Mouse (Mus musculus): ENCODE results near the gene Dip2b. TPM values are rescaled to one million over a fixed set of nuclear protein-coding genes. Genes with fewer than 3 reads are reported as not detected.

The Dip2b gene
- polyA plus RNA-seq, 1 experiment, result 7.4 TPM

DNA sequence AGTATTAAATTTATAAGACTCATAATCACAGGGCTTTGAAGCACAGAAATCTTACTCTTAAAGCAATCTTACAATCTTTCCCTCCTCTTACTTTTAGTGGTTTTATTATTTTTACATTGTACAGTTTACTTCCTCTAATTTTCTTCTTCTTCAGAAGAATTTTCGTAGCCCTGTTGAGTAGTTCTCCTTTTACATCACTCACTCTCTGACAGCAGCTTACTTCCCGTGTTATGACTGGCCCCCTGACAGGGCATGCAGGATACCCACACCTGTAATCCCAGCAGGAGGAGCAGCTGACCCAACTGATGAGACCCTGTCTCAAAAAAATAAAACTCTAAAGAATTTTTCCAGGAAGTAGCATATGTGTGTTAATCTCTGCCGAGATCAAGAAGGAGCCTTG lies 114.6 kb downstream of the Dip2b start:
- Histone ChIP-seq H3K79me3 (ENCODE audit: low read depth) (no peaks in the 10 kb centered on the region), H3K4me3 (ENCODE audit: insufficient read depth, poor library complexity, severe bottlenecking) (no peak overlapping the region), H3K79me2 (ENCODE audit: control insufficient read depth, insufficient read depth) (no peaks in the 10 kb centered on the region), H3ac (ENCODE audit: control insufficient read depth, insufficient read length, low read depth) (no peak overlapping the region), H3K27me3 (ENCODE audit: control insufficient read depth, insufficient read depth, insufficient read length) (no peaks in the 10 kb centered on the region), H3K36me3 (ENCODE audit: control insufficient read depth, insufficient read depth) (peaks cover 15% of the 10 kb centered on the region)
- TF ChIP-seq CEBPB (IDR thresholded peaks at IDR 0.05; ENCODE audit: low read depth) (no peak), MYOG (IDR thresholded peaks at IDR 0.05; ENCODE audit: control insufficient read depth, extremely low read depth, insufficient read length) (no peak), MAX (IDR thresholded peaks at IDR 0.05) (no peak), FOSL1 (IDR thresholded peaks at IDR 0.05; ENCODE audit: insufficient read depth, low read length, poor library complexity, severe bottlenecking) (no peak), CTCF (IDR thresholded peaks at IDR 0.05; ENCODE audit: control insufficient read depth, insufficient read depth, insufficient read length) (no peak), USF1 (IDR thresholded peaks at IDR 0.05; ENCODE audit: low read depth) (no peak), MYOD1 (IDR thresholded peaks at IDR 0.05; ENCODE audit: control insufficient read depth, insufficient read length, low read depth) (no peak)

DNA sequence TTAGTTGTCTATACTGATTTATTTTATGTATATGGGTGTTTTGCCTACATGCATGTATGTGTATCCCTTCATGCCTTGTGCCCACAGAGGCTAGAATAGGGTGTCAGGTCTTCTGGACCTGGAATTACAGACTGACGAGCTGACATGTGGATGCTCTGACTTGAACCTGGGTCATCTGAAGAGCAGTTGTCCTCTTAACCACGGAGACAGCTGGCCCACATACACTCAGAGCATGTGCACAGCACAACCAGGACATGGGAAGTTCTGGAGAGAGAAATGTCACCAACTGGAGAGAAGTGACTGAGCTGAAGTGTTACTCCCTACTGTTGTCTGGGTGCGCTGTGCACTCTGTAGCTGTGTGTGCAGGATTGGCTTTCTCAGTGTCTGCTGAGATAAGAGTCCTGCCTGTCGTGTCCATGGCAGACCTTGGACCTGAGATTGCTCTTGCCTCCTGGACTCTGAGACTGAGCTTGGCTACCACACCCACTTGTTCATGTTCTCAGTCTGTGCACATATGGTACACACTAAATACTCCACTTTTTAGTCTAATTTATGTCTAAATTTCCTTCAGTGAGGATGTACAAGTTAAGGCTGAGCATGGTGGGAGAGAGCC lies 117.7 kb downstream of the Dip2b start:
- Histone ChIP-seq H3K79me3 (ENCODE audit: low read depth) (no peaks in the 10 kb centered on the region), H3K79me2 (ENCODE audit: control insufficient read depth, insufficient read depth) (no peaks in the 10 kb centered on the region), H3ac (ENCODE audit: control insufficient read depth, insufficient read length, low read depth) (no peak overlapping the region), H3K4me3 (ENCODE audit: insufficient read depth, poor library complexity, severe bottlenecking) (no peak overlapping the region), H3K27me3 (ENCODE audit: control insufficient read depth, insufficient read depth, insufficient read length) (no peaks in the 10 kb centered on the region), H3K36me3 (ENCODE audit: control insufficient read depth, insufficient read depth) (peaks cover 18% of the 10 kb centered on the region)
- no peak for TF ChIP-seq USF1 (IDR thresholded peaks at IDR 0.05; ENCODE audit: low read depth)
- no peak for TF ChIP-seq MYOG (IDR thresholded peaks at IDR 0.05; ENCODE audit: control insufficient read depth, extremely low read depth, insufficient read length)
- TF ChIP-seq FOSL1 (IDR thresholded peaks at IDR 0.05; ENCODE audit: insufficient read depth, low read length, poor library complexity, severe bottlenecking), result no peak
- TF ChIP-seq MAX (IDR thresholded peaks at IDR 0.05), result no peak
- no peak for TF ChIP-seq CEBPB (IDR thresholded peaks at IDR 0.05; ENCODE audit: low read depth)
- TF ChIP-seq CTCF (IDR thresholded peaks at IDR 0.05; ENCODE audit: control insufficient read depth, insufficient read depth, insufficient read length), result no peak

DNA sequence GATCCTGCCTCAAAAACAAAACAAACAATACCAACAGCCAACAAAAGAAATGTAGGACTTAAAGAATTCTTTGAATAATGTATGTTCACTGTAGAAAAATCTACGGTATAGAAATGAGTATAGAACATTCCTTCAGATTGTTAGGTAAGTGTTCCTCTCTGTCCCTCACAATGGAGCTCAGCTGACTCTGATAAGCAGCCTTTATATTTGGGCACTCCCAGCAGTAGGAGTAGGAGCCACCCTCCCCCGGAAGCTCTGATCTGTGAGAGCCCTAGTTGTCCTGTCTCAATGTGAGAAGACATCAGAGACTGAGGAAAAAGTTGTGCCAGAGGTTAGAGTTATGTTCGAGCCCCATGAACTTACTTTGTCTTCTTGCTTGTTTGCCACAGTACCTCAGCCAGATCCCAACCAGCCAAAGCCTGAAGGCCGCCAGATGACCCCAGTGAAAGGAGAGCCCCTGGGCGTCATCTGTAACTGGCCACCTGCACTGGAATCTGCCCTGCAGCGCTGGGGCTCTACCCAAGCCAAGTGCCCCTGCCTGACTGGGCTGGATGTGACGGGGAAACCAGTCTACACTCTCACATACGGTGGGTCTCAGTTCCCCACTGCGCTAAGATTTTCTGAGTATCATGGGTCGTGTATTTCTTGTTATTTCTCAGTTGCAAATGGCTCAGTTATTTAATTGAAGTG lies 118.5 kb downstream of the Dip2b start:
- H3K79me2 ChIP-seq (ENCODE audit: control insufficient read depth, insufficient read depth), result no peaks in the 10 kb centered on the region
- H3K4me3 ChIP-seq (ENCODE audit: insufficient read depth, poor library complexity, severe bottlenecking), result no peak overlapping the region
- H3K36me3 ChIP-seq (ENCODE audit: control insufficient read depth, insufficient read depth), result peaks cover 18% of the 10 kb centered on the region
- H3K27me3 ChIP-seq (ENCODE audit: control insufficient read depth, insufficient read depth, insufficient read length), result no peaks in the 10 kb centered on the region
- no peak overlapping the region for H3ac ChIP-seq (ENCODE audit: control insufficient read depth, insufficient read length, low read depth)
- no peaks in the 10 kb centered on the region for H3K79me3 ChIP-seq (ENCODE audit: low read depth)
- no peak for TF ChIP-seq CTCF (IDR thresholded peaks at IDR 0.05; ENCODE audit: control insufficient read depth, insufficient read depth, insufficient read length)
- TF ChIP-seq USF1 (IDR thresholded peaks at IDR 0.05; ENCODE audit: low read depth), result no peak
- no peak for TF ChIP-seq MYOG (IDR thresholded peaks at IDR 0.05; ENCODE audit: control insufficient read depth, extremely low read depth, insufficient read length)
- TF ChIP-seq MAX (IDR thresholded peaks at IDR 0.05), result no peak
- TF ChIP-seq MYOD1 (IDR thresholded peaks at IDR 0.05; ENCODE audit: control insufficient read depth, insufficient read length, low read depth), result no peak
- no peak for TF ChIP-seq CEBPB (IDR thresholded peaks at IDR 0.05; ENCODE audit: low read depth)
- no peak for TF ChIP-seq FOSL1 (IDR thresholded peaks at IDR 0.05; ENCODE audit: insufficient read depth, low read length, poor library complexity, severe bottlenecking)

DNA sequence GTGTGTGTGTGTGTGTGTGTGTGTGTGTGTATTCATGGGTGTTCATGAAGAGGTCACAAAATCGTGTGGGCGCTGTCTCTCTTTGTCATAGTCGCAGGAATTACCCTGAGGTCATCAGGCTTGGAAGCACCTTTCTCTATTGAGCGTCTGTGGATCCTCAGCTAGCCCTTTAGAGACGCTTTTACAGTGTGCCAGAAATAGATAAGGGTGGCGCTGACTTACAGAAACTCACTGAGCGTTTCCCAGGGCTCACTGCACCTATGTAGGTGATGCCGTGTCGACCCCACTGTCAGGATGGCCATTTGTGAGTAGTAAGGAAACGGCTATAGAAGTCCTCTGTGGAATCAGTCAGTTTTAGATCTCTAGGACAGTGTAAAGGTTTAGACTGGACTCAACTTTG lies 120.5 kb downstream of the Dip2b start:
- Histone ChIP-seq H3K27me3 (ENCODE audit: control insufficient read depth, insufficient read depth, insufficient read length) (no peaks in the 10 kb centered on the region), H3K4me3 (ENCODE audit: insufficient read depth, poor library complexity, severe bottlenecking) (no peak overlapping the region), H3ac (ENCODE audit: control insufficient read depth, insufficient read length, low read depth) (no peak overlapping the region), H3K79me3 (ENCODE audit: low read depth) (no peaks in the 10 kb centered on the region), H3K79me2 (ENCODE audit: control insufficient read depth, insufficient read depth) (no peaks in the 10 kb centered on the region), H3K36me3 (ENCODE audit: control insufficient read depth, insufficient read depth) (peaks cover 32% of the 10 kb centered on the region)
- TF ChIP-seq MAX (IDR thresholded peaks at IDR 0.05) (no peak), CEBPB (IDR thresholded peaks at IDR 0.05; ENCODE audit: low read depth) (no peak), MYOG (IDR thresholded peaks at IDR 0.05; ENCODE audit: control insufficient read depth, extremely low read depth, insufficient read length) (no peak), MYOD1 (IDR thresholded peaks at IDR 0.05; ENCODE audit: control insufficient read depth, insufficient read length, low read depth) (no peak), FOSL1 (IDR thresholded peaks at IDR 0.05; ENCODE audit: insufficient read depth, low read length, poor library complexity, severe bottlenecking) (no peak), CTCF (IDR thresholded peaks at IDR 0.05; ENCODE audit: control insufficient read depth, insufficient read depth, insufficient read length) (no peak), USF1 (IDR thresholded peaks at IDR 0.05; ENCODE audit: low read depth) (no peak)

DNA sequence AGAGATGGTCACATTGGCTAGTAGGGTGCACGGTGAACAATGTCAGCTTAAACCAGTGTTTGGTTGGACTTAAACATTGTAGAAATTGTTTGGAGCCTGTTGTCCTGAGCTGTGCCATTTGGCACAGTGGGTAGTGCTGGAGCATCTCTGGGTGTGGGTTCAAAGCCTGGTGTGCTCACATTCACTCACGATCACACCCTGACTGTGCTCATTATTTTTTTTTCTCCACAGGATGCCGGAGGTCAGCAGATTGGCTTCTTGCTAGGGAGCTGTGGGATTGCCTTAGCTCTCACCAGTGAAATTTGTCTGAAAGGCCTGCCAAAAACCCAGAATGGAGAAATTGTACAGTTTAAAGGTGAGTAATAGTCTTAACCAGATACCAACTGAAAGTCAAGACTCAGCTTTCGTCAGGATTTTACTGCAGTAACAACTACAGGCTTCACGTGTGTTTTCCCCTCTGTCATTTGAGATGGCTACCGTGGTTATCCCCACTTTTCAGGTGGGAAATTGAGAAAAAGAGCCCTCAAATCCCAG lies 123.3 kb downstream of the Dip2b start:
- Histone ChIP-seq H3K27me3 (ENCODE audit: control insufficient read depth, insufficient read depth, insufficient read length) (no peaks in the 10 kb centered on the region), H3K79me3 (ENCODE audit: low read depth) (no peaks in the 10 kb centered on the region), H3K36me3 (ENCODE audit: control insufficient read depth, insufficient read depth) (peaks cover 23% of the 10 kb centered on the region), H3ac (ENCODE audit: control insufficient read depth, insufficient read length, low read depth) (no peak overlapping the region), H3K79me2 (ENCODE audit: control insufficient read depth, insufficient read depth) (no peaks in the 10 kb centered on the region), H3K4me3 (ENCODE audit: insufficient read depth, poor library complexity, severe bottlenecking) (no peak overlapping the region)
- no peak for TF ChIP-seq MYOG (IDR thresholded peaks at IDR 0.05; ENCODE audit: control insufficient read depth, extremely low read depth, insufficient read length)
- TF ChIP-seq MAX (IDR thresholded peaks at IDR 0.05), result no peak
- TF ChIP-seq MYOD1 (IDR thresholded peaks at IDR 0.05; ENCODE audit: control insufficient read depth, insufficient read length, low read depth), result no peak
- no peak for TF ChIP-seq CTCF (IDR thresholded peaks at IDR 0.05; ENCODE audit: control insufficient read depth, insufficient read depth, insufficient read length)
- no peak for TF ChIP-seq FOSL1 (IDR thresholded peaks at IDR 0.05; ENCODE audit: insufficient read depth, low read length, poor library complexity, severe bottlenecking)
- TF ChIP-seq USF1 (IDR thresholded peaks at IDR 0.05; ENCODE audit: low read depth), result no peak
- no peak for TF ChIP-seq CEBPB (IDR thresholded peaks at IDR 0.05; ENCODE audit: low read depth)
